Mouse (Mus musculus) lung, embryonic 15.5 days (tissue): ENCODE data around the gene Myoz2. TPM values are rescaled to one million over a fixed set of nuclear protein-coding genes. Genes with fewer than 3 reads are reported as not detected.

Experiments used
- ATAC-seq: fragments of 200-750 bp; cut with Nextera tagmentation; 2 replicates; pipeline ENCODE4 v1.8.0; 2017; ENCODE audit warnings: moderate number of reproducible peaks, borderline replicate concordance; ENCODE audit not compliant: low FRiP score, low TSS enrichment; ENCODE audit errors: extremely low read depth
- H3K27ac ChIP-seq: fragments of 300-500 bp; sonication (generic); 2 replicates; pipeline ENCODE4 v1.5.1; 2015; ENCODE audit warnings: moderate library complexity, mild to moderate bottlenecking, inconsistent platforms
- H3K27me3 ChIP-seq: fragments of 300-500 bp; sonication (generic); 2 replicates; pipeline ENCODE4 v1.6.1; 2015; ENCODE audit warnings: inconsistent platforms
- H3K36me3 ChIP-seq: fragments of 300-500 bp; sonication (generic); 2 replicates; pipeline ENCODE4 v1.6.1; 2015; ENCODE audit warnings: inconsistent platforms
- H3K4me1 ChIP-seq: fragments of 300-500 bp; sonication (generic); 2 replicates; pipeline ENCODE4 v1.6.1; 2015; ENCODE audit warnings: inconsistent platforms
- H3K4me2 ChIP-seq: fragments of 300-500 bp; sonication (generic); 2 replicates; pipeline ENCODE4 v1.6.1; 2015; ENCODE audit warnings: inconsistent platforms, mild to moderate bottlenecking, moderate library complexity
- H3K4me3 ChIP-seq: fragments of 300-500 bp; sonication (generic); 2 replicates; pipeline ENCODE4 v1.5.1; 2015; ENCODE audit warnings: mild to moderate bottlenecking, inconsistent platforms
- H3K9ac ChIP-seq: fragments of 300-500 bp; sonication (generic); 2 replicates; pipeline ENCODE4 v1.6.1; 2015; ENCODE audit warnings: inconsistent platforms
- H3K9me3 ChIP-seq: fragments of 300-500 bp; sonication (generic); 2 replicates; pipeline ENCODE4 v1.6.1; 2016; ENCODE audit warnings: inconsistent platforms
- whole genome bisulfite sequencing: fragments of 180-500 bp; shearing (Covaris S2); methylation state at CpG from one replicate; pipeline ENCODE4 v1.1.7; 2015; 5-methylcytosine and 5-hydroxymethylcytosine counted together
- microRNA-seq: library from miRNA; unstranded; fragments of <30 nt; microRNA quantifications from one replicate; pipeline ENCODE4, GENCODE M21; 2016
- polyA plus RNA-seq: library from polyadenylated mRNA; unstranded; fragments of >200 nt; fragmentation: Nextera tagmentation; extraction: Ambion mirVana; gene quantifications from 2 replicates; pipeline ENCODE4 v1.2.1, GENCODE M21; 2015

Gene Myoz2
- polyA plus RNA-seq, 1 experiment from 2014 or later = 5.4 TPM

GRCm38 (mm10) chr3:122972126-122972822 is 62.5 kb downstream of the Myoz2 start:
- Histone ChIP-seq H3K27ac (no peak overlapping the region), H3K4me3 (no peak overlapping the region), H3K4me2 (no peak overlapping the region), H3K36me3 (no peaks in the 10 kb centered on the region), H3K9me3 (no peaks in the 10 kb centered on the region), H3K9ac (no peak overlapping the region), H3K4me1 (no peaks in the 10 kb centered on the region), H3K27me3 (no peaks in the 10 kb centered on the region)
- 71% methylated on average over 3 of the region's 3 CpGs for WGBS
- ATAC-seq = no peak

- Histone ChIP-seq H3K27me3 (no peaks in the 10 kb centered on the region), H3K4me2 (no peak overlapping the region), H3K27ac (no peak overlapping the region), H3K9ac (no peak overlapping the region), H3K36me3 (no peaks in the 10 kb centered on the region), H3K4me3 (no peak overlapping the region), H3K4me1 (no peaks in the 10 kb centered on the region), H3K9me3 (no peaks in the 10 kb centered on the region)
- 88% methylated on average over 9 of the region's 9 CpGs for WGBS
- ATAC-seq = no peak
Measured at GRCm38 (mm10) chr3:122968391-122968790, 66.4 kb downstream of the Myoz2 start.

GRCm38 (mm10) chr3:122964301-122964700 is 70.5 kb downstream of the Myoz2 start:
- H3K4me2 ChIP-seq = no peak overlapping the region
- WGBS = 68% methylated on average over 5 of the region's 5 CpGs
- ATAC-seq = no peak
- H3K27ac ChIP-seq = no peak overlapping the region
- H3K9me3 ChIP-seq = no peaks in the 10 kb centered on the region
- no peak overlapping the region for H3K9ac ChIP-seq
- no peaks in the 10 kb centered on the region for H3K4me1 ChIP-seq
- no peak overlapping the region for H3K4me3 ChIP-seq
- H3K27me3 ChIP-seq = no peaks in the 10 kb centered on the region
- H3K36me3 ChIP-seq = no peaks in the 10 kb centered on the region

Small RNA genes lying within 50 kb of the gene (microRNA-seq; reads per million reads assigned to microRNA genes)
- not detected for gene Gm22066

Other genes starting within 250 kb of the Myoz2 start
- gene Fabp2, start 139.9 kb downstream of the Myoz2 start, polyA plus RNA-seq = 0.16 and 0.31 TPM in 2 replicates
- not detected in 2 replicates for gene Gm10959, start 115.7 kb downstream of the Myoz2 start, polyA plus RNA-seq
- gene 1810037I17Rik, start 110.8 kb downstream of the Myoz2 start, polyA plus RNA-seq = 97.5 and 102 TPM in 2 replicates
- gene Usp53, start 50.5 kb downstream of the Myoz2 start, polyA plus RNA-seq = 6.9 and 8.7 TPM in 2 replicates
- gene Synpo2, start 201.1 kb upstream of the Myoz2 start, polyA plus RNA-seq = 11.3 and 12.2 TPM in 2 replicates
- gene Sec24d, start 232.4 kb upstream of the Myoz2 start, polyA plus RNA-seq = 67.2 and 75.2 TPM in 2 replicates